ENCODE assay signal across 15 mouse cellular contexts in genomic region chr5:33351556-33352272, GRCm38 (mm10). TPM values are rescaled to one million over a fixed set of nuclear protein-coding genes. Genes with fewer than 3 reads are reported as not detected.
DNase-seq lines count a peak whose midpoint lies in the region; ATAC-seq and TF ChIP-seq lines count a peak whose summit lies in the region.
"Had no signal": no experiment of that assay in that cellular context is flagged by ENCODE, and none has a peak within 500 bp of the region (broad histone marks: within the 10 kb centered on the region; RNA-seq: fewer than 3 reads in every experiment).

No protein-coding gene starts in this region.

- 90% methylated on average over 3 of the region's 3 CpGs for WGBS in forebrain, postnatal 0 days

- DNase-seq in 3T3-L1 (ENCODE audit: low read depth, low spot score), result peak; percentile 42
- peak; percentile 85 for DNase-seq in 416B (ENCODE audit: low read depth)
- DNase-seq in forebrain, postnatal 0 days, result no peak
- no peak for DNase-seq in ovary, adult 18-20 months (ENCODE audit: low spot score)
- DNase-seq in urinary bladder, adult 18-20 months (ENCODE audit: low spot score in 2 of 2), result no peak
- DNase-seq: adrenal gland, adult 8-10 months; cerebellum, adult 2 months; heart, adult 18-20 months; heart, postnatal 4 days; kidney, postnatal 10 days; lung, postnatal 14 days; thymus, postnatal 25 days had no signal

- no peaks in the 10 kb centered on the region for H3K36me3 ChIP-seq in forebrain, postnatal 0 days (ENCODE audit: insufficient read depth)
- H3K36me3 ChIP-seq: forebrain, embryonic 15.5 days had no signal

- no peak overlapping the region for H3K4me2 ChIP-seq in forebrain, postnatal 0 days (ENCODE audit: low read depth)
- H3K4me2 ChIP-seq: forebrain, embryonic 15.5 days had no signal

- no peak for TF ChIP-seq CTCF in forebrain, postnatal 0 days (IDR thresholded peaks at IDR 0.05; ENCODE audit: low read depth)

- H3K4me3 ChIP-seq in forebrain, postnatal 0 days (ENCODE audit: low read depth, low read length), result no peak overlapping the region
- H3K4me3 ChIP-seq: forebrain, embryonic 15.5 days had no signal

- no peaks in the 10 kb centered on the region for H3K4me1 ChIP-seq in forebrain, postnatal 0 days (ENCODE audit: insufficient read depth)
- H3K4me1 ChIP-seq: forebrain, embryonic 15.5 days had no signal

- H3K27me3 ChIP-seq in forebrain, postnatal 0 days (ENCODE audit: insufficient read depth, low read length), result no peaks in the 10 kb centered on the region
- H3K27me3 ChIP-seq: forebrain, embryonic 15.5 days had no signal

- H3K9me3 ChIP-seq in forebrain, postnatal 0 days (ENCODE audit: low read length), result no peaks in the 10 kb centered on the region
- H3K9me3 ChIP-seq: forebrain, embryonic 15.5 days had no signal

- peak; percentile 83 for ATAC-seq in granulocyte monocyte progenitor cell, adult 5-6 weeks (replicated peaks; ENCODE audit: poor library complexity, severe bottlenecking)
- peak; percentile 77 for ATAC-seq in megakaryocyte progenitor cell, adult 5-6 weeks (replicated peaks; ENCODE audit: poor library complexity)
- ATAC-seq in forebrain, postnatal 0 days, result no peak
- ATAC-seq: forebrain, embryonic 15.5 days had no signal

- H3K9ac ChIP-seq in forebrain, postnatal 0 days, result no peak overlapping the region
- H3K9ac ChIP-seq: forebrain, embryonic 15.5 days had no signal

- H3K27ac ChIP-seq in forebrain, postnatal 0 days (ENCODE audit: low read depth, low read length), result no peak overlapping the region
- H3K27ac ChIP-seq: forebrain, embryonic 15.5 days had no signal

RNA-seq across cellular contexts. Expression of gene Maea, which starts 16.4 kb away (rescaled TPM):
- 46.0 and 68.6 TPM in 2 replicates for total RNA-seq in granulocyte monocyte progenitor cell, adult 5-6 weeks (2014; fragmentation: Nextera tagmentation)
- total RNA-seq in granulocyte monocyte progenitor cell, adult 5-6 weeks (2017), result 204 and 205 TPM in 2 replicates
- total RNA-seq in megakaryocyte progenitor cell, adult 5-6 weeks (2015), result 41.6 and 41.9 TPM in 2 replicates
- 181 and 235 TPM in 2 replicates for total RNA-seq in megakaryocyte progenitor cell, adult 5-6 weeks (2017)
- total RNA-seq in forebrain, postnatal 0 days (2014; rRNA removed), result 119 and 124 TPM in 2 replicates
- 90.2 and 101 TPM in 2 replicates for polyA plus RNA-seq in forebrain, postnatal 0 days (2015; fragmentation: Nextera tagmentation; extraction: Ambion mirVana)

RNA-seq across cellular contexts. Expression of gene Uvssa, which starts 26.6 kb away (rescaled TPM):
- 7.0 and 9.5 TPM in 2 replicates for total RNA-seq in granulocyte monocyte progenitor cell, adult 5-6 weeks (2014; fragmentation: Nextera tagmentation)
- 5.8 and 6.6 TPM in 2 replicates for total RNA-seq in granulocyte monocyte progenitor cell, adult 5-6 weeks (2017)
- 5.2 and 6.5 TPM in 2 replicates for total RNA-seq in megakaryocyte progenitor cell, adult 5-6 weeks (2015)
- 4.9 and 6.1 TPM in 2 replicates for total RNA-seq in megakaryocyte progenitor cell, adult 5-6 weeks (2017)
- 7.7 and 12.1 TPM in 2 replicates for total RNA-seq in forebrain, postnatal 0 days (2014; rRNA removed)
- 4.3 and 6.0 TPM in 2 replicates for polyA plus RNA-seq in forebrain, postnatal 0 days (2015; fragmentation: Nextera tagmentation; extraction: Ambion mirVana)

Comparison
In these comparisons a context has a peak if more than half of its experiments do, and no peak if none do; other contexts are left out.
1. DNase-seq: peak in 3T3-L1 (single experiment) and 416B (single experiment); none in forebrain, postnatal 0 days (single experiment), ovary, adult 18-20 months (single experiment) and urinary bladder, adult 18-20 months (0 of 2).